ENCODE assay signal across 1 mouse cellular context in the genomic region with DNA sequence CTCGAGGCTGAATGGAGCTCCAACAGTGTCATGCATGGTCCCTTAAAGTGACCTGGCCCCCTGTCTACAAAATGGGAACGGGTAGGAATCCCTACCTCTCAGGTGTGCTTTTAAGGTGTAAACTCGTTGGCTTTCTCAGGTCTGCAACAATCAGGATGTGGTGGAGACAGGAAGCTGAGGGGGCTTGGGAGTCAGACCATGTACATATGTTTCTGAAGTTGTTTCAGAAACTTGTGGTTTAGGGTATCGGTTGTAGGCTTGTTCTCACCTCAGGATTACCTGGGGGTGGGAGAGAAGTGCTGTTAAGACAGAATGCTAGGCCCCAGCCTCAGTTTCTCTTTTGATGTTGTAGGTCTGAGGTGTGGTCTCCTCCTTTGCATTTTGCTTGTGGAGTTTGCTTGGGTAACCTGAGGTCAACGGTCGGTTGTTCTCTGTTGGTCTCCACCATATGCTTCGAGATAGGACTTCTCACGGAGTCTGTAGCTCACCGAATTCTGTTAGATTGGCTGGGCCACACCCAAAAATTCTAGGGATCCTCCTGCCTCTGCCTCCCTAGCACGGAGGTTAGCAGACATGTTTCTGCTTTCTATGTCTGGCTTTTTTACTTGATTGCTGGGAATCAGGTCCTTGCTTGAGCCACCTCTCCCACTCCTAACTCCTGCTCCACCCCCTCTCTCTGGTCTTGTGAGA.
TF ChIP-seq lines count a peak whose summit lies in the region.

No protein-coding gene starts in this region.

TF ChIP-seq in MEL, 35 proteins besides CTCF, POLR2A, EP300 and RAD21:
- no peak for TF ChIP-seq ELF1 (IDR thresholded peaks at IDR 0.05; ENCODE audit: low read depth, low read length)
- no peak for TF ChIP-seq CHD1 (IDR thresholded peaks at IDR 0.05; ENCODE audit: low read depth, low read length)
- TF ChIP-seq MYC (IDR thresholded peaks at IDR 0.05; ENCODE audit: low read depth, low read length) = no peak
- TF ChIP-seq MAX (IDR thresholded peaks at IDR 0.05; ENCODE audit: low read length) = no peak
- no peak for TF ChIP-seq E2F4 (IDR thresholded peaks at IDR 0.05; ENCODE audit: borderline replicate concordance, low read depth, low read length)
- TF ChIP-seq JUND (IDR thresholded peaks at IDR 0.05; ENCODE audit: low read depth, low read length) = no peak
- TF ChIP-seq POLR2AphosphoS2 (IDR thresholded peaks at IDR 0.05; ENCODE audit: low read length) = no peak
- TF ChIP-seq ZKSCAN1 (IDR thresholded peaks at IDR 0.05; ENCODE audit: low read depth, low read length) = no peak
- TF ChIP-seq POLR2AphosphoS5 (IDR thresholded peaks at IDR 0.05; ENCODE audit: borderline replicate concordance, low read depth, low read length) = no peak
- 0 out of 2 replicates have a peak, but pooled peaks have one; percentile 45 for TF ChIP-seq ZMIZ1 (IDR thresholded peaks at IDR 0.05; ENCODE audit: low read depth, low read length)
- TF ChIP-seq ZNF384 (IDR thresholded peaks at IDR 0.05; ENCODE audit: low read depth, low read length) = no peak
- TF ChIP-seq BHLHE40 (IDR thresholded peaks at IDR 0.05; ENCODE audit: borderline replicate concordance, low read depth, low read length) = no peak
- no peak for TF ChIP-seq USF1 (IDR thresholded peaks at IDR 0.05; ENCODE audit: low read depth, low read length)
- TF ChIP-seq MEF2A (IDR thresholded peaks at IDR 0.05; ENCODE audit: extremely low read depth, insufficient replicate concordance, low read depth, low read length, poor library complexity, severe bottlenecking) = no peak
- TF ChIP-seq TCF12 (IDR thresholded peaks at IDR 0.05; ENCODE audit: low read depth, low read length) = no peak
- no peak for TF ChIP-seq USF2 (IDR thresholded peaks at IDR 0.05; ENCODE audit: borderline replicate concordance in 1 of 2, insufficient read depth in 1 of 2, low read depth in 1 of 2, low read length in 2 of 2)
- 0 out of 2 replicates have a peak, but pooled peaks have one; percentile 17 for TF ChIP-seq HCFC1 (IDR thresholded peaks at IDR 0.05; ENCODE audit: low read depth, low read length)
